8 mouse cellular contexts compared by ENCODE assay signal in genomic region chr10:25307770-25308169, GRCm38 (mm10). TPM values are rescaled to one million over a fixed set of nuclear protein-coding genes. Genes with fewer than 3 reads are reported as not detected.
DNase-seq lines count a peak whose midpoint lies in the region; ATAC-seq and TF ChIP-seq lines count a peak whose summit lies in the region.

Gene Akap7, minus strand, starts transcription at chr10:25307870.

- no peak within 1 kb of the TSS for H3K9ac ChIP-seq in heart, embryonic 16.5 days (ENCODE audit: low read length)
- no peak within 1 kb of the TSS for H3K9ac ChIP-seq in neural tube, embryonic 13.5 days

- no peaks in the 10 kb centered on the region for H3K9me3 ChIP-seq in heart, embryonic 16.5 days (replicated peaks; ENCODE audit: control insufficient read depth, low read length)
- H3K9me3 ChIP-seq in neural tube, embryonic 13.5 days, result 0 out of 2 replicates have a peak, but pooled peaks cover 4% of the 10 kb centered on the region

- no peak within 1 kb of the TSS for H3K4me3 ChIP-seq in layer of hippocampus, adult 2 months
- H3K4me3 ChIP-seq in heart, embryonic 16.5 days (ENCODE audit: low read length), result no peak within 1 kb of the TSS
- no peak within 1 kb of the TSS for H3K4me3 ChIP-seq in neural tube, embryonic 13.5 days
- H3K4me3 ChIP-seq in kidney, adult 2 months (ENCODE audit: insufficient read depth, low read depth, low read length), result no peak within 1 kb of the TSS

- no peak for DNase-seq in layer of hippocampus, adult 2 months (ENCODE audit: low spot score in 2 of 2)
- no peak for DNase-seq in layer of hippocampus, adult 9-11 months
- DNase-seq in left cerebral cortex, postnatal 36 days (ENCODE audit: low spot score in 2 of 2), result no peak
- no peak for DNase-seq in right cerebral cortex, postnatal 10 days (ENCODE audit: low spot score in 2 of 2)
- no peak for DNase-seq in kidney, adult 2 months

- H3K36me3 ChIP-seq in heart, embryonic 16.5 days (ENCODE audit: control insufficient read depth, insufficient read depth), result no peaks in the 10 kb centered on the region
- H3K36me3 ChIP-seq in neural tube, embryonic 13.5 days, result no peaks in the 10 kb centered on the region
- H3K36me3 ChIP-seq in kidney, adult 2 months (ENCODE audit: control insufficient read depth, insufficient read depth, low read length), result no peaks in the 10 kb centered on the region

- H3K4me1 ChIP-seq in heart, embryonic 16.5 days (ENCODE audit: control insufficient read depth, insufficient read depth, low read length), result no peaks in the 10 kb centered on the region
- peaks cover 9% of the 10 kb centered on the region for H3K4me1 ChIP-seq in neural tube, embryonic 13.5 days (replicated peaks)
- H3K4me1 ChIP-seq in kidney, adult 2 months (ENCODE audit: control insufficient read depth, insufficient read depth, low read length), result no peaks in the 10 kb centered on the region

- 88% methylated on average over 9 of the region's 9 CpGs for WGBS in heart, embryonic 16.5 days
- 90% methylated on average over 9 of the region's 9 CpGs for WGBS in neural tube, embryonic 13.5 days
- 92% methylated on average over 9 of the region's 9 CpGs for WGBS in kidney, adult 2 months

- TF ChIP-seq CTCF in layer of hippocampus, adult 2 months (conservative IDR thresholded peaks at IDR 0.05), result no peak
- no peak for TF ChIP-seq CTCF in kidney, adult 2 months (conservative IDR thresholded peaks at IDR 0.05; ENCODE audit: insufficient read depth, insufficient read length, low read depth, low read length)

- intact Hi-C loops in left cerebral cortex, postnatal 36 days (cut with DNase I), result no loop called here

- H3K27me3 ChIP-seq in heart, embryonic 16.5 days (ENCODE audit: control insufficient read depth, insufficient read depth, low read length), result no peaks in the 10 kb centered on the region
- no peaks in the 10 kb centered on the region for H3K27me3 ChIP-seq in neural tube, embryonic 13.5 days
- no peaks in the 10 kb centered on the region for H3K27me3 ChIP-seq in kidney, adult 2 months (replicated peaks; ENCODE audit: control insufficient read depth, insufficient read depth, low read length)

- TF ChIP-seq POLR2A in kidney, adult 2 months (IDR thresholded peaks at IDR 0.05; ENCODE audit: low read depth, low read length), result no peak

- H3K4me2 ChIP-seq in heart, embryonic 16.5 days (ENCODE audit: low read depth, low read length), result no peak within 1 kb of the TSS
- H3K4me2 ChIP-seq in neural tube, embryonic 13.5 days, result no peak within 1 kb of the TSS

- no peak within 1 kb of the TSS for H3K27ac ChIP-seq in layer of hippocampus, adult 2 months
- no peak within 1 kb of the TSS for H3K27ac ChIP-seq in heart, embryonic 16.5 days (ENCODE audit: low read length)
- H3K27ac ChIP-seq in neural tube, embryonic 13.5 days (replicated peaks), result no peak within 1 kb of the TSS
- no peak within 1 kb of the TSS for H3K27ac ChIP-seq in kidney, adult 2 months (ENCODE audit: insufficient read depth, low read depth, low read length)

- ATAC-seq in erythroblast, adult 5-6 weeks (replicated peaks; ENCODE audit: low FRiP score, poor library complexity, severe bottlenecking), result no peak
- no peak for ATAC-seq in heart, embryonic 16.5 days (replicated peaks; ENCODE audit: extremely low read depth, insufficient read depth, low FRiP score)
- ATAC-seq in neural tube, embryonic 13.5 days (ENCODE audit: low read depth), result no peak

RNA-seq across cellular contexts. Expression of gene Akap7, which starts in this region (rescaled TPM):
- total RNA-seq in layer of hippocampus, adult 2 months (2021), result 10 to 100 TPM; 53.2 to 57.8 TPM
- 162 and 177 TPM in 2 replicates for total RNA-seq in erythroblast, adult 5-6 weeks (2015; ENCODE audit: low replicate concordance)
- total RNA-seq in erythroblast, adult 5-6 weeks (2017; ENCODE audit: low replicate concordance), result 292 and 295 TPM in 2 replicates
- polyA plus RNA-seq in heart, embryonic 16.5 days (2015; fragmentation: Nextera tagmentation; extraction: Ambion mirVana), result 23.9 and 26.9 TPM in 2 replicates
- 10 to 100 TPM; 58.5 to 65.0 TPM for total RNA-seq in left cerebral cortex, postnatal 36 days (2021)
- 30.3 and 33.5 TPM in 2 replicates for polyA plus RNA-seq in neural tube, embryonic 13.5 days (2015; fragmentation: Nextera tagmentation; extraction: Ambion mirVana)
- 9.8 and 11.9 TPM in 2 replicates for polyA plus RNA-seq in kidney, adult 2 months (2012; rRNA removed)
